Mouse (Mus musculus) heart, adult 18-20 months (tissue): ENCODE results near the gene Celf2. TPM values are rescaled to one million over a fixed set of nuclear protein-coding genes. Genes with fewer than 3 reads are reported as not detected.
A peak's percentile ranks its signal among the peaks of the same experiment; 100 is the strongest.

Experiments
- DNase-seq, 2 experiments: peaks; one replicate each; pipeline ENCODE4 v3.0.0; 2021 to 2022; ENCODE audit warnings: mixed read lengths in 1 of 2
- total RNA-seq, 2 experiments: library from RNA; stranded (reverse); gene quantifications; 2 replicates each; pipeline ENCODE4 v1.2.3; 2021

The Celf2 gene
- total RNA-seq, 2 experiments from 2014 or later, result 53.5 to 65.7 TPM

DNA sequence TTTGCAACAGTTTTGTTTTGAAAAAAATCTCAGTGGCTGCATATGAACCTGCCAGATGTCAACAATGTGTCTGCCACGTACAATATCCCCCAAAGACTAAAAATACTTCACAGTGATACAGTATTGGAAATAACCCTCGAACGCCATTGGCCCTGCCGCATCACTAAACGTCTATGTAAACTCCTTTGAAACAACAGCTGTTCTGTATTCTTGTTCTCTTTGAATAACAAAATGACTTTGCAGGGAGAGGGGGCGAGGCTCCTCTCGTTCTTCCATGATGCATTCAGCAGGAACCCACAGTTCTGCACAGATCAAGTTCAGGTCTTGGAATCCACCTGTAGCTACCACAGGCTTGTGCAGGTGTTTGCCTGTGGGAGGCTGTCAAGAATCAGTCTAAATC, 597.4 kb downstream of the Celf2 start:
- no peak for DNase-seq

DNA sequence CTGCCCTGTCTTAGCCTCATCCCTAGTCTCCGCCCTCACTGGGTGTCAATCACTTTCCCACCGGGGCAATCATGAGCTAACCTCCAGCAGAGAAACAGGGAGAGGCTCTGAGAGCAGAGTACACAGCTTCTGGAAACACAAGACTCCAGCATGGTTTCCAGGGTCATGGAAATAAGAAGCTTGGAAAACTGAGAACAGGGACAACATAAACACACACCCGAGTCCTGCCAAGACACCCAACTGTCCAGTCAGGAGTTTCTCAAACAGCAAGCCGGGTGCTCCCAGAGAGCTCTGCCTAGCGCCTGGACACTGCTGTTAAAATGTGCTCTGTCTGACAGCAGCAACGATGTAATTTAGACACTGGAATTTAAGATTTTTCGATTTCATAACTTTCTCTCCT, 599.4 kb downstream of the Celf2 start:
- DNase-seq, result peak in 1 of 2 experiments; percentile 10

DNA sequence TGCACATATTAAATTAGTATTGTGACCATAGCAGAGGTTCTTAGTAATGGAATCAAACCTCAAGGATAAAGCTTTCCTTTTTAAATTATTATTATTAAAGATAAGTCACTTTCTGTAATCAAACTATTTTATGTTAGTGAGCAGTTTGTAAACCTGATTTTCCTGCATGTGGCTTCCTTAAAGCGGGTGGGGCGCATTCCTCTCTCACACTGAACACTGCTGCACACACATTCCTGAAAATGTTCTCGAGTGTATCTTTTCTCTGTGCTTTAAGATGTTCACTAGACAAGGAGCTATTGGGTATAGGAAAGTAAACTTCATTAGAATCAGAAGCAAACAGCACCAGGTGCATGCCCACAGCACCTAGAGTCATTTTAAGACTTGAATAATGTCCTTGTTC, 605.0 kb downstream of the Celf2 start:
- DNase-seq, result no peak

DNA sequence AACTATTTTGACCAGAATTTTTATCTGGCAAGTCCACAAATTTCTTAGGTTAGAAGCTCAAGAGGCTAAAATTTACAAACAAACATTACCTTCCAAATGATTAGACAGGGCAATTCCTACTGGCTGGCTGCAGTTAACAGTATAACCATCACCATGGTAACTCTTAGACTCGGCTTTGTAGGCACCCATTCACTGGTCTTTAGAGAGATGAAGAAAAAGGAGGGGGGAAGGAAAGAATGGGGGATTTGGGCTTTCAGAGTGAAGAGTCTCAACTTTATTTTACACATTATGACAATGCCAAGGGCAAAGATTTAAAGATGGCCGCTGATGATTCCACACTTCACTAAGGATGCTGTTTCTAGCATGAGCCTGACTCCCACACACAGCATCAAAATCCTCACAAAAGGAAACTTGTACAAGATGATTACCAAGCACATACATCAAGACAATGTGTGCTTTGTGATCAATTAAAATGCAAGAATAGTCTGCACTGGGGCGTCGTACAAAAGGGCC, 606.1 kb downstream of the Celf2 start:
- no peak for DNase-seq

DNA sequence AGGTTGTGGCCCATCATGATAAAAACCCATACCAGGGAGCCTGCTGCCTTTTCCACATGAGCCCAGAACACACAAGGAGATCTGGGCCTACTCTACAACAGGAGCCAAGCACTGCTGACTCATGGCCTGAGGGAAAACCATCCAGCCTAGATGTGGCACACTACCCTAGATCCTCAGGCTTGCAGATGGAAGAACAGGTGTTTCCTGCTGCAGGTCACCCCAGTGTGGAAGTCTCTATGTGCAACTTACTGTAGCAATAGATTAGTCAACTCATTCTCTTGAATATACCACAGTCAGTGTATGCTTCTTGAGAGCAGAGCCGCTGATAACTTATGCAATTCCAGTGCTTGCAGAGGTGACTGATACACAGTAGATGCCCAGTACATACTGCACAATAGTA, 612.5 kb downstream of the Celf2 start:
- no peak for DNase-seq

DNA sequence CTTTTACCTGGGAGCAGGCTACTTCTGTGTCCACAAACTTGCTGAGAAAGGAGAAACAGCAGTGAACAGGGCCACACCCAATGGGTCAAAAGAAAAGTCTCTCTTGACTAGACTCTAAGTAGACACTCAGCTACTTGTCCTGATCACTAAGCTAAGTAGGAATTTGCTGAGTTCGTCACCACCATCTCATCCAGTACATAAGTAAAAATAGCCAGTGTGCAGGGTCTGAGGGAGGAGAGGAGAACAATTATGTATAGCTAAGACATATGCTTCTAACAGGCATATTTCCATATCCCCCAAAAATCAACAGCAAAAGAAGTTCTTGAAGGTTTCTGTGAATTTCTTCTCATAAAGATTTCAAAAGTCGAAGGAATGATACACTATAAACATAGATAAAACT, 615.8 kb downstream of the Celf2 start:
- DNase-seq, result no peak

DNA sequence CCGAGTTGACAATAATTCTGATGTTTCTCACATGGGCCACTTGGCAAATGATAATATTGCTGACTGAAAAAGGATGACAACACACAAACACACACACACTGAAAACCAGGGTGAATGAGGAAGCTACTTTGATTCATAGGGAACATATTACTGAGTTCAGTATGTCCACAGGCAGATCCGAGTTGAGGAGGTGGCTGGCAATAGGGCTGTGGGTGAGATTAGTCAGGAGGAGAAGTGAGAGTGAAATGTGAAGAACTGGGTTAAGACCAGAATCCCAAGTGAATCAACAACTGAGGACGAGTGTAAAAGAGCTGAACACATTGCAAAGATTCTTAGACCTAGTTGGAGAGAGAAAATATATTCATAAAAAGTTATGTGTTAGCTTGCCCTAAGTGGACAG, 616.3 kb downstream of the Celf2 start:
- DNase-seq, result no peak

DNA sequence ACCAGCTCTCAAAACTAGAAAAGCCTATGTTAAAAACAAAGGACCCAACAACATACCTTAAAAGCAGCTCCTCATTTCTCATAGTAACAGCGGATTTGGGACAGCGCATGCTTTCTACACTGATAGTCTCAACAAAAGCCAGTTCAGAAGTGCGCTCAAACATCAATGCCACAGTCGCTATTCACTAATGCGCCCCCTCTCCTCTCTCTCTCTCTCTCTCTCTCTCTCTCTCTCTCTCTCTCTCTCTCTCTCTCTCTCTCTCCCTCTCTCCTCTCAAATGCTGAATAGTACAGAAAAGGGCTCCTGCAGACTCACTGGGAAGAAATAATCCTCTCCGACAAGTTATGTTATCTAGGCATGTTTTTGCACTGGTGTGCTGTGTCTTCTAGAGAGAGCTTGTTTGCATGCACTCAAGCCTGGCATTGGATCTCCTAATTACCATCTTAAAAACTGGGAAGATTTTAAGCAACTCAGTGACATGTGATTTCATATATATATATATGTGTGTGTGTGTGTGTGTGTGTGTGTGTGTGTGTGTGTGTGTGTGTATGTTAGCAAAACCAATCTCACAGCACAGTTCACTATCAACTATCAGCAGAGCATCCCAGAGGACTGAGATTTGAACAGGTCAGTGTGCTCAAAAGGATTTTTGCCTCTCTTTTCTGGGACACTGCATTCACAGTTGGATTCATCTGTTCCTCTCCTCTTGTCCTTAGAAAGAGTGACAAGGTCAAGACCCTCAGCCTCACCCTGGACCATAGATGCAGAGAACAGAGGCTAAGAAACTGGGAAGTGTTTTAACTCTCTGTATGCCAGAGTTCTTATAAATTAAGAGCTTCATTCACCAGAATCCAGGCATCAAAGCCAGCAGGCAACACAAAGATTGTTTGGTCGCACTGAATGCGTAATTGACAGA, 624.3 kb downstream of the Celf2 start:
- no peak for DNase-seq

DNA sequence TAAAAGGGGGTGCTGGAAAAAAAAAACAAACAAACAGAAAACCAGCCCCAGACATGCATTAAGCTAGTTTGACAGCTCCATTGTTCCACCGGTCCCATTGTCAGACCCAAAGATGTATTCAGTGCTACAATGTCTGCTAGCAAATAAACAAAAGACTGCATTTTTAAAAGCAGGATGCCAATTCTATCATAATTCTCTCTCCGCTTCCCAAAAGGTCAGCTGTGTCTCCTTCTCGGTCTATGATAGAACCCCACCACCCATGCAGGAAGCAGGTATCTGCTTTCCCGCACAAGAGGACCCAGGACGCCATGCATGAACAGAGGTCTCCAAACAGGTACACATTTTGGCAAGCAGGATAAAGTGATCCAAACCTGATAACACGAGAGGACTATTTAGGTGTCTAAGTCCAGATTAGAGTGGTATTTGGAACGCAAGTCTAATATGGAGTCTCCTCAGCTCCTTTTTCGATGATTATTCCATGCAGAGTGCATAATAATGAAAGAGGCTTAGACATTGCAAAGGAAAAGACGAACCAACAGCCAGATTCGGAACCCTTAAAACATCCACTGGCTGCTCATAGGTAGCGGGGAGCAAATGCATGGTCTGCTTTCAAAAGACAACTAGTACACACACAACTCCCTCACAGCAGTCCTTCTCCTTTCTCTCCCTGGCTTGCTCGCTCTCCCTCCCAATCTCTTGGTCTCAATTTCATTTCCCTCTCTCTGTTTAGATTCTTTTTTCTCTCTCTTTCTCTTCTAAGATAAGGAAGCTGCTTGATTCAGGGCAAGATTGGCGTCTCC, 625.2 kb downstream of the Celf2 start:
- no peak for DNase-seq

DNA sequence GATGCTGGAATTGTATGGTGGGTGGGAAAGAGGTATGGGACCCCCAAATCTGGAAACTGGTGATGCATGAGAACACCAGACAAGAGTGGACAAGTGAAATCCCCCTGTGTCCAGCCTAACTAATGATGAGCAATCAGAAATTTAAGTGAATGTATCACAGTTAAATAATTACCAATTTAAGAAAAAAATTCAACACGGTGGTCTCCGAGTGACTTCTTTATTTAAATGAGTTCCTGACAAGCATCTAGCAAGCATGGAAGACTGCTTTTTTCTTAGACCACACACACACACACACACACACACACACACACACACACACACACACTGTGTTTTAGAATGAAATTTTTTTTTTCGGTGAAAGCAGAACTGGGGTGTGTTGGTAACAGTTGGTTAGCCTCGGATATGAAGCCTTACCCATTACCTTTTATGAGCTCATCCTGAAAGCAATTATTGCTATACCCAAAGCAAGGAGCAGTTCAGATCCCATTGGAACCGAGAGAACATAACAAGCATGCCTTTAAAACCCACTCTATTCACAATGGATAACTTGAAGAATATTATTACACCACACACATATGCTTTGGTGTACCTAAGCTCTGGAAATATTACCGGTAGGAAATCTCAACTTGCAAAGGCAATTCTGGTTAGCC, 627.0 kb downstream of the Celf2 start:
- DNase-seq, result no peak

DNA sequence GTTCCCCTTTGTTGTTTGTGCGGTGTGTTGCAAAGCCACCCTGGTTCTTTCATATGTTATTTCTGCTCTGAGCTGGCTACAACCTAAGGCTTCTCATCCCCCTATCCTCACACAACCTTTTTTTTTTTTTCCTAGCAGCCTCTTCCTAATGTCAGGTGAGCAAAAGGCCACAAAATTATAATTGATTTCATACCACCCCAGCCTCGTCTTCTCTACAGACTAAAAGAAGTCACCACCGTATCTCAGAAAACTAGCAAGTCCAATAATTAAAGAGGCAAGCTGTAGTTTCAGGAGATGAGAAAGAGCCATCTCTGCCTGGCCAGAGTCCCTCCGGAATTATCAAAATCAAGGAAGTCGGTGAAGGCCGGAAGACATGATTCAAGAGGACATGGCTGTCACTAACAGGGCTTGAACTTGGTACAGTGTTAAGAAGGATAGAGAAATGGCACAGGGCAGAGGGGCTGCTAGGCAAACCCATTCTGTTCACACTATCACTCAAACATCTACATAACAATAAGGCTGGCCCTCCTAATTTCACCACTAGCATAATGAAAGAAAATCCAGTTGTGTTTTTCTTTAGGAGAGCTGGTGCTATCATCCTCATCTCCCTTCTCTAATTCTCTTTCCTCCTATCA, 628.3 kb downstream of the Celf2 start:
- no peak for DNase-seq

DNA sequence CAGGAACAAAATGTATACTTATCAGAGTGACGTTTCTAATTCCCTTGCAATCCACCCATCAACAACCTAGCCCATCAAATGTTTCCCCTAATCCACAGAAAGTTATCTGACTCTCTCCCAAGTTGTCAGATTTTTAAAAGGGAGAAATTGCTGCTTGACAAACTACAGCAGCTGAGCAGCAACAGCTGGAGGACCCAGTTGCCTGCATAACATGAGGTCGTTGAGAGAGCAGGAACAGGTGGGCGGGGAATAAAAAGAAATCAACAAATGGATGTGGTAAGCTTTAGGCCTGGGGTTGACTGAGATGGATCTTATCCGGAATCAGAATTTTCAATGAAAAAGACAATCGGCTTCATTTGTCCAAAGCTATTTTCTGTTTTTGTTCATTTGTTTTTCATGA, 632.3 kb downstream of the Celf2 start:
- DNase-seq, result peak; percentile 33 to 36

DNA sequence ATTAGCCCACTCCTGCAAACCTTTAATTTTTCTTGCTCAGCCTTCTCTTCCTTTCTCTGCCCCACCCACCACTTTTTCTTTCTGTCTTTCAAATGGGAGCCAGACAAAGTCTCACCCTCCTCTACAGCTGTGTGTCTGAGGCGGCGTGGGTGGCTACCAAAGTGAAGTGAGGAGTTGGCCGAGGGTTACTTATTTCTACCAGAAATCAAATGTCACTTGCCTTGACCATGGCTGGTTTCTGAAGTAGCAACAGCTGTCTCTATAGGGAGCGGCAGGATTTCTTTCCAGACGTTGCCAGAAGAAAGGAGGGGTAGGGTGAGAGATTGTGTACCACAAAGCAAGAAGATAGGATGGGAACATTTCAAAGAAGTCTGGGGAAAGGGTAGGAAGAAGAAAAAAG, 632.8 kb downstream of the Celf2 start:
- DNase-seq, result peak; percentile 16 to 34

DNA sequence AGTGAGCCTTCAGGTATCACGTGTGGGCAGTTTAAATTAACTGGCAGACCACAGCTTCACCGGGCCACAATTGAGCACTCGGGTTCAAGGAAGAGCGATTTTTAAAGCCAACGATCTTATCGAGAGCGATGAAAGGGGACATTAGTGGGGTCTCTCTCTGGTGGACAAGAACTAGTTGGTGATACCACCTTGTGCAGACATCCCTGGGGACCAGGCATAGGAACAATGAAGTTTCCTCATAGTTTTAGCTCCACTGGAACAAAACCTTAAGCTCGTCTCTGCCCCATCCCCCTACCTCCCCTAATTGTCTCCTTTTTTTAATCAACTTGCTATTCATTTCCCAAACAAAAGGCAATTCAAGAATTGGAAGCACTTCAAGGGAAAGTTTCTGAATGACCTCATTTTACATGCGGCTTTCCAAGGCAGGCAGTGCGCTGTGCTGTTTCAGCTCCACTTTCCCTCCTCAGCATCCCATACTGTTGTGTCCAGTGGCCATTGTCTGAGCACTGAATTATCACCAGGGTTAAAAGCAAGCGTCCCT, 634.2 kb downstream of the Celf2 start:
- DNase-seq, result peak in 1 of 2 experiments; percentile 20

DNA sequence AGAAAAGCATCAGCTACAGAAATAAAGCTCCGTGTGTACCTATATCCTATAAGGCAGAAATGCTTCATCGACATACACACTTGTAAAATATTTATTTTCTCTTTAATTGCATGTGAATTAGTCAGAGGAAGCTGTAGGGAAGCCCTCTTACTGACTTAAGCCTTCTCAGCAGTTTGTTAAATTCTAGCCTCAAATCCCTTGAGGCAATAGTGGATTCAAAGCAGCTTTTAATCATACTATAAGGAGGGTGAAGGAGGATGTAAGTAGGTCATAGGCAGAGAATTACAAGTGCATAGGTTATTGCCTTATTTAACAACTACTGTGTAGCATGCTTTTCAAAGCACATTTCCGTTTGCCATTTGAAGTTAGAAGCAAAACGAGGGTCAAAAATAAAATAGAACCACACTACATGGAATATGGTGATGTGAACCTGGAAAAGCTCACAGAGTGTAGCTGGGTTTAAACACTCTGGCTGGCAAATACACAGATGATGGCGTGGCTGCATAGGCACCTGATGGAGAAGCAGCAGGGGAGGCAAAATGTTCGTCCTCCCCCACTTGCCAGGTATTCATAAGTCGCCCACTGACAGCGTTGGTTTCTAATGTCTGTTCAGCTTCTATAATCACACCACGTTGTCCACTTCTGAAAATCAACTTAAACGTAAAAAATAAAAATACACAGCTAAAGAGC, 635.0 kb downstream of the Celf2 start:
- DNase-seq, result no peak

DNA sequence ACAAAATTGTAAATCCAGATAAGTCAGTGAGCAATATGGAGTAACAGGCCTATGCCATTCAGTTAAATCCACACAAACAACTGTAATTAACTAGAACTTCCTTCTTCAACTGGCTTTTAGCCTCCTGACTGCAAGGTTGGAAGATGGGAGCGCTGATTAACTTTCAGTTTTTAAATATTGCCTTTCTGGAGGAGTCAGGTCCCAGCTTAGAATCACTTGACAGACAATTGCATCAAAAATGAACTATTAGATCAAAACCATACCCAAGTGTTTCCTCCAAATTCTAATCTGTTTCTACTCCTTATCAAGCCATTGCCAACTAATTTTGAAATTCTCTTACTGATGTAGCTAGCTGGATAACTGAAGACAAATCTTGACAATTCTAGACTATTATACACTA, 635.7 kb downstream of the Celf2 start:
- DNase-seq, result no peak

DNA sequence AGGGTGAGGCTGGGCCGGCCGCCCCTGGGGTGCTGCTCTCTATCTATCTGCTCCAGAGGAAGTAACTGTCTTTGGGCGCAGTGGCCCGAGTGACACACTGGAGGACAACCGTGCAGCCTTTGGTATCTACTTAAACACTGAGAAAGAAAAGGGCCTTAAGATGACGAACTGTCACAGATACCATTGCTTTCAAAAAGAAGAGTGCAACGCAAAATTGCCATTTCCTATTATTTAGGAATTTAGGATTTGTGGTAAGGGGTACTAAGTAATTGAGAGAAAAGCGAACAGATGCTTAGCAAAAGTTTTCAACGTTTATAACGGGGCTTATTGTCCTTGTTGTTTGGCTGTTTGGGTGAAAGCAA, 636.5 kb downstream of the Celf2 start:
- DNase-seq, result no peak

DNA sequence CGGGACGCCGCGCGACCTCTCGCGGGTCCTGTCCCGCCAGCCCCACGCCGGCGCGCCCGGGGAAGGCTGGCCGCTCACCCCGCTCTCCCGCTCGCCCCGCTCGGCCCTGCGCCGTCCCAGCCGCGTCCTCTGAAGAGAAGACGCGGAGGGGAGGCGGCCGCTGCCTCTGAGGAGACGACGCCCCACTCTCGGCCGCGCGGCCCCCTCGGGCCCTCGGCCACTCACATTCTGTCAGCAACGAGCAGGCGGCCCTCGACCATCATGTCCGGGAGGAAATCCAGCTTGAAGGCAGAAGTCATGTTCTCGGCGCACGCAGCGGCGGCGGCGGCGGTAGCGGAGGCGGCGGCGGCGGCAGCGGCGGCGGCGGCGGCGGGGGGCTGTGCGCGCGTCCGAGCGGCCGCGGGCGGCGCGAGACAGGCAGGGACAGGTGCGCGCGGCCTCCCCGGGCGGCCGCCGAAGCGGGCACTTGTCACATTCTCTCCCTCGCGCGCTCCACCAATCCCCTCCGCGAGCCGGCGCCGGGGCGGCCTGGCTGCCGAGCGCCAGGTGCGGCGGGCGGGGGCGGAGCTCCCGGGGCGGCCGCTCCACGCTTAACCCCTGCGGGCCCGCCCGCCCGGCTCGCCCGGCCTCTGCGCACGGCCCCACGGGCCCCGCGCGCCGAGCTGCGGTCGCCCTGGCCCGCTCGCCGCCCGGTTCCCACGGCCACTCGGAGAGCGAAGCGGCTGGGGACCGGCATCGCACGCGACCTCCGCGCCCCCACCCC, 637.1 kb downstream of the Celf2 start:
- DNase-seq, result peak; percentile 70 to 79

DNA sequence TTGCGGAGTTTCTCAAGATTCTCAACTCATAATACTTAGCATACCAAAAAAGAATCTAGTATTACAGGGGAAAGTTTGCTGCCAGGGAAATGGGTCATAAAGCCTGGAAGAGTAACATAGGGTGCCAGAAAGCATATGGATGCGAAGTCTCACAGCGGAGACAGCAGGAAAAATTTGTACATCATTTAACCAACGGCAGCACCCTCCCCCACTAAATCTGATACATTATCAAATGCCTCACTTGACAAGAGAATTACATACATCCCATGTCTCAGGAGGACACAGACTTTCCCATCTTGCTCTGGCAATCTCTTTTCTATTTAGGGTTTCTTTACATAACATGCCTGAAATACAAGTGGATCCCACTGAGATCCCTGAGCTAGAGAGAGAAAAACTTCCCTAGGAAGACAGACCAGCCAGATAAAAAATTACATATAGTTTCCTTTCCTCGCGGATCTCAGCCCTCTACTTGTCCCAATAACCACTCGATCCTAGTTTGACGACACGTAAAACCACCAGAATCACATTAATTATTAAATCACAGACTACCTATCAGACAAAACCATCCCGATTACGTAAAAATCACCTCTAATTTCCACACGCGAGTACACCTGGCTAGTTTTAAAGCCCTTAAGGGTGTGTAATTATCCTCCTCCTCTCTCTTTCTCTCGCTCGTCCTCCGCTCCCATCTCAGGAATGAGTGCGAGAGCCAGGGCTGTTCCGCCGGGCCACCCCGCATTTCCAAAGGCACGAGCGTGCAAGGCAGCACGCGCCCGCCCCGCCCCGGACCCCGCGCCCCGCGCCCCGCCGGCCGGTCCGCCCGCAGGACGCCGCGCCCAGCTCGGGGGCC, 637.9 kb downstream of the Celf2 start:
- peak in 1 of 2 experiments; percentile 51 for DNase-seq
